Mouse (Mus musculus) liver, postnatal 0 days (tissue): ENCODE results near the gene Twist2. TPM values are rescaled to one million over a fixed set of nuclear protein-coding genes. Genes with fewer than 3 reads are reported as not detected.

Experiments used
- ATAC-seq: fragments of 200-750 bp; cut with Nextera tagmentation; 2 replicates; pipeline ENCODE4 v1.8.0; 2017; ENCODE audit warnings: mild to moderate bottlenecking, moderate library complexity
- DNase-seq: peaks from one replicate; pipeline ENCODE4 v3.0.0-alpha.2; 2016
- H3K27ac ChIP-seq: fragments of 300-500 bp; sonication (generic); 2 replicates; pipeline ENCODE4 v1.5.1; 2014; ENCODE audit warnings: antibody characterized with exemption, moderate library complexity, mild to moderate bottlenecking, low read depth
- H3K27me3 ChIP-seq: fragments of 300-500 bp; sonication (generic); 2 replicates; pipeline ENCODE4 v1.6.1; 2014; ENCODE audit warnings: low read length, control low read depth, mixed read lengths; ENCODE audit not compliant: insufficient read depth
- H3K36me3 ChIP-seq: fragments of 300-500 bp; sonication (generic); replicated peaks from 2 replicates; pipeline ENCODE4 v1.6.1; 2014; ENCODE audit warnings: mild to moderate bottlenecking, control low read depth, low read length, moderate library complexity, mixed read lengths; ENCODE audit not compliant: insufficient read depth
- H3K4me1 ChIP-seq: fragments of 300-500 bp; sonication (generic); 2 replicates; pipeline ENCODE4 v1.6.1; 2014; ENCODE audit warnings: antibody characterized with exemption, mild to moderate bottlenecking, control low read depth; ENCODE audit not compliant: insufficient read depth
- H3K4me2 ChIP-seq: fragments of 300-500 bp; sonication (generic); 2 replicates; pipeline ENCODE4 v1.6.1; 2014; ENCODE audit warnings: low read depth, mild to moderate bottlenecking, low read length, moderate library complexity, mixed read lengths
- H3K4me3 ChIP-seq: fragments of 300-500 bp; sonication (generic); 2 replicates; pipeline ENCODE4 v1.5.1; 2014; ENCODE audit warnings: low read depth, low read length
- H3K9ac ChIP-seq: fragments of 300-500 bp; sonication (generic); replicated peaks from 2 replicates; pipeline ENCODE4 v1.6.1; 2014; ENCODE audit warnings: mild to moderate bottlenecking, moderate library complexity
- H3K9me3 ChIP-seq: fragments of 300-500 bp; sonication (generic); 2 replicates; pipeline ENCODE4 v1.6.1; 2016; ENCODE audit warnings: mild to moderate bottlenecking, control low read depth, low read length, mixed read lengths
- CTCF ChIP-seq: sonication (generic); IDR thresholded peaks from 2 replicates; pipeline ENCODE4 v1.5.1; 2016; ENCODE audit warnings: antibody characterized with exemption, low read depth
- EP300 ChIP-seq: IDR thresholded peaks from 2 replicates; pipeline ENCODE4 v1.6.1; 2016; ENCODE audit warnings: antibody characterized with exemption, low read depth, mild to moderate bottlenecking
- WGBS: fragments of 180-500 bp; shearing (Covaris S2); extraction: QIAGEN DNeasy Blood & Tissue Kit; methylation state at CpG from one replicate; pipeline ENCODE4 v1.1.7; 2014; ENCODE audit not compliant: insufficient replicate concordance; 5-methylcytosine and 5-hydroxymethylcytosine counted together
- polyA plus RNA-seq: library from polyadenylated mRNA; unstranded; fragments of >200 nt; fragmentation: Nextera tagmentation; extraction: Ambion mirVana; gene quantifications from 2 replicates; pipeline ENCODE4 v1.2.1, GENCODE M21; 2015

Twist2 gene
- polyA plus RNA-seq, 1 experiment from 2014 or later = 0.11 TPM

GRCm38 (mm10) chr1:91894286-91894685 is 93.0 kb downstream of the Twist2 start:
- ATAC-seq = peak; percentile 57
- Histone ChIP-seq H3K9ac (no peak overlapping the region), H3K27me3 (no peaks in the 10 kb centered on the region), H3K4me2 (no peak overlapping the region), H3K4me3 (no peak overlapping the region), H3K27ac (no peak overlapping the region), H3K4me1 (no peaks in the 10 kb centered on the region), H3K9me3 (no peaks in the 10 kb centered on the region), H3K36me3 (no peaks in the 10 kb centered on the region)
- WGBS = 54% methylated on average over 5 of the region's 5 CpGs
- no peak for DNase-seq
- TF ChIP-seq EP300 (no peak), CTCF (no peak)

- H3K9ac ChIP-seq = no peak overlapping the region
- no peaks in the 10 kb centered on the region for H3K36me3 ChIP-seq
- no peaks in the 10 kb centered on the region for H3K27me3 ChIP-seq
- DNase-seq (no peak), ATAC-seq (no peak)
- no peaks in the 10 kb centered on the region for H3K9me3 ChIP-seq
- H3K4me3 ChIP-seq = no peak overlapping the region
- H3K27ac ChIP-seq = no peak overlapping the region
- no peak overlapping the region for H3K4me2 ChIP-seq
- no peaks in the 10 kb centered on the region for H3K4me1 ChIP-seq
- WGBS = 73% methylated on average over 2 of the region's 2 CpGs
- TF ChIP-seq EP300 (no peak), CTCF (peak; percentile 37; the same call in 1 of the 2 replicates)
These were observed 95.8 kb downstream of the Twist2 start for GRCm38 (mm10) chr1:91897078-91897477.
